Mouse (Mus musculus) spleen, adult 10 weeks (tissue): ENCODE measurements around the gene Uqcc2. TPM values are rescaled to one million over a fixed set of nuclear protein-coding genes. Genes with fewer than 3 reads are reported as not detected.

Experiments used
- polyA plus RNA-seq: library from polyadenylated mRNA; stranded (reverse); fragments of 350-450 nt; fragmentation: Illumina TruSeq; extraction: RNeasy Lipid Tissue Mini Kit (QIAGEN cat#74804); gene quantifications from one replicate; pipeline ENCODE4 v1.2.3, GENCODE M21; 2015; ENCODE audit warnings: low replicate concordance; ENCODE audit not compliant: insufficient read depth

Gene Uqcc2
- polyA plus RNA-seq: 41.2 TPM

DNA sequence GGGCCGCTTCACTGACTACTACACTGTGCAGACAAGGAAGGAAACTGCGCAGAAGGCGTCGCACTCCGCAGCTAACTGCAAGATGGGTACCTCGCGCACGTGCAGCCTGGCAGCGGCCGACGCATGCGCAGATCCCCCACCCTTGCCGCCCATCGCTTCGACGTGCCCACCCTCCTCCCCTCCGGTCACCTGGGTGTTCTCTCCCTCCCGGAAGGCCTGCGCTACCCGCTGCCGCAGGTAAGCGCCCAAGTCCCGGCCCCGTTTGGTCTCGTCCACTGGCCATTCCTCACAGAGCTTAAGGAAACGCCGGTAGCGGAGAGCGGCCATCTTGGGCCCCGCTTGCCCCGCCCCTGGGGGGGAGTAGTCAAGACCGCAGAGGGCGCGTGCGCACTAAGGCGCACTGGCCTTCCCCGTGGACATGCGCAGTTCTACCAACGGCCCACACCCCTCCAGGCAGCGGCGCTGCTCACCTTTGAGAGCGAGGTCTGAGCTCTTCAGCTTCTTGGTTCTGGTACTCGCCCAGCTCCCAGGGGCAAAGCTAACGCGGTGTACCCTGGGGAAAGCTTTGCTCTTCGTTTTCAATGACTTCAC is at the start of gene Uqcc2:
Gene Uqcc2, minus strand, starts transcription at position 366 of the 591 bp plus-strand sequence.

DNA sequence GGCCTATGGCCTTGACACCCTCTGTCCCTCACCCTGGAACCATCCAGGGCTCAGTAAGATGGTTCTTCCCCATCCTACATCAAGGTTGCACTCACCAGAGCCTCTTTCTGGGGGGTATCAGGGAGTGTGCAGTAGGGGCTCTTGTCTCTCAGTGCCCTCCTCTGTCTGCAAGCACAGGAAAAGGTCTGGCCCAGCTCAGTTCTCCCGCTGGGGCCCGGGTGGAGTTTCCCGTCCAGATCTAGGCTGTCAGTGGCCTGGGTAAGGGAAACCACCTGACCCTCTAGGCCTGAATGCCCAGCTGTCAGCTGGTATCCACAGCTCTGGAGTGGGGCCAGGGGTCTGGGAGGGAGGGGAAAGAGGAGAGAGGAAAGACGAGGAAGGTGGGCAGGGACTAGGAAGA is 33.8 kb upstream of the Uqcc2 start, which contains the start of gene Ip6k3:
Gene Ip6k3, minus strand, starts transcription at position 251 of the 400 bp plus-strand sequence.

Other genes starting within 250 kb of the Uqcc2 start
- gene Kifc5b, start 216.8 kb downstream of the Uqcc2 start, polyA plus RNA-seq: 2.3 TPM
- gene Phf1, start 200.9 kb downstream of the Uqcc2 start, polyA plus RNA-seq: 41.9 TPM
- gene Cuta, start 194.3 kb downstream of the Uqcc2 start, polyA plus RNA-seq: 59.0 TPM
- gene Syngap1, start 192.7 kb downstream of the Uqcc2 start, polyA plus RNA-seq: 2.5 TPM
- 29.6 TPM for gene Zbtb9, start 160.7 kb downstream of the Uqcc2 start, polyA plus RNA-seq
- 23.5 TPM for gene Bak1, start 104.9 kb downstream of the Uqcc2 start, polyA plus RNA-seq
- gene Itpr3, start 76.6 kb downstream of the Uqcc2 start, polyA plus RNA-seq: 19.6 TPM
- gene Ip6k3, start 33.9 kb upstream of the Uqcc2 start, polyA plus RNA-seq: 0.44 TPM
- gene Lemd2, start 70.6 kb upstream of the Uqcc2 start, polyA plus RNA-seq: 17.9 TPM